ENCODE assay signal across 16 mouse cellular contexts in the genomic region with DNA sequence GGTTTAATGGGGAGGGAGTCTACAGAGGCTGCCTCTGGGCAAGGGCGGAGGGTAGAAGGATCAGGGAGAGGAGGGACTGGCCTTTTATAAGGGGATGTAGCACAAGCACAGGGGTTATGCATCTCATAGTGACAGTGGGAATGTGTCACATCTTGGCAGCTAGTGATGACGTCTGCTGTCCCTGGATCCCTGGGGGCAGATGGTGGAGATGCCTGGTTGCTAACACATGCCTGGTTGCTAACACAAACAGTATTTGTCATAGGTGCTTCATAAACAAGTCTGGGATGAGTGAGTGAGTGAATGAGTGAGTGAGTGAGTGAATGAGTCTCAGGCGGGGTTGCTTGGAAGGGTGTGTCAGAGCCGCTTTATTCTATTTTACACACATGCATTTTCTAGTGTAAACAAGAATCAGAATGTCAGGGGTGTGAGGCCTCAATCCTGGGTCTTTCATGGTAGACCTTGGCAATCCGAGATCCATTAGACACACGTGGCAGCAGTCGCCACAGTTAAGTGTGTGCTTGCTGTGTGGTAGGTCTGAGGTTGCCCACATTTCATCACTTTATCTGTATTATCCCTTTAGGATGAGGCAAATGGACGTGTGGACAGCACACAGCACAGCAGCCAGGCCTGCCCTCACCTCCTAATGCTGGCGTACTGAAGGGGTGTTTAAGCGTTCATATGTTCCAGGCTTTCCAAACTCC.
DNase-seq lines count a peak whose midpoint lies in the region; ATAC-seq and TF ChIP-seq lines count a peak whose summit lies in the region.
"Had no signal": no experiment of that assay in that cellular context is flagged by ENCODE, and none has a peak within 500 bp of the region (broad histone marks: within the 10 kb centered on the region; RNA-seq: fewer than 3 reads in every experiment).

No protein-coding gene starts in this region.

- no peak overlapping the region for H3K4me2 ChIP-seq in hindbrain, embryonic 16.5 days (ENCODE audit: low read length)
- H3K4me2 ChIP-seq: limb, embryonic 15.5 days; lung, embryonic 15.5 days had no signal

- DNase-seq in hindbrain, embryonic 10.5 days (ENCODE audit: low spot score) = no peak
- DNase-seq in ES-E14 (ENCODE audit: low read depth, low spot score) = no peak
- peak; percentile 27 for DNase-seq in cerebellum, adult 8-10 months
- no peak for DNase-seq in limb, embryonic 10.5 days (ENCODE audit: low spot score)
- no peak for DNase-seq in thymus, postnatal 4 days
- DNase-seq: embryo, embryonic 11 days; gastrocnemius, postnatal 25 days; kidney, adult 11 months had no signal

- 0 out of 2 replicates have a peak overlapping the region, but pooled peaks have one; percentile 53 for H3K27ac ChIP-seq in hindbrain, embryonic 10.5 days
- H3K27ac ChIP-seq in hindbrain, embryonic 16.5 days (ENCODE audit: low read depth, low read length) = no peak overlapping the region; the same call in 1 of the 2 replicates
- peak overlapping the region; percentile 93 for H3K27ac ChIP-seq in ES-E14 (ENCODE audit: insufficient read depth, low read depth, low read length, poor library complexity, severe bottlenecking)
- H3K27ac ChIP-seq in limb, embryonic 10.5 days = 0 out of 2 replicates have a peak overlapping the region, but pooled peaks have one; percentile 30
- H3K27ac ChIP-seq: layer of hippocampus, adult 2 months; limb, embryonic 15.5 days; lung, embryonic 15.5 days; stomach, postnatal 0 days had no signal

- no peak overlapping the region for H3K9ac ChIP-seq in hindbrain, embryonic 16.5 days (ENCODE audit: low read depth, low read length)
- no peak overlapping the region for H3K9ac ChIP-seq in ES-E14 (ENCODE audit: insufficient read depth, low read depth, low read length, poor library complexity, severe bottlenecking)
- H3K9ac ChIP-seq: limb, embryonic 15.5 days; lung, embryonic 15.5 days had no signal

- no peaks in the 10 kb centered on the region for H3K36me3 ChIP-seq in hindbrain, embryonic 10.5 days
- no peaks in the 10 kb centered on the region for H3K36me3 ChIP-seq in hindbrain, embryonic 16.5 days (ENCODE audit: control insufficient read depth, insufficient read depth, low read length)
- H3K36me3 ChIP-seq in ES-E14 (ENCODE audit: control insufficient read depth, insufficient read depth, low read length, poor library complexity, severe bottlenecking) = peaks cover 9% of the 10 kb centered on the region; the same call in 1 of the 2 replicates
- no peaks in the 10 kb centered on the region for H3K36me3 ChIP-seq in limb, embryonic 10.5 days
- H3K36me3 ChIP-seq: limb, embryonic 15.5 days; lung, embryonic 15.5 days had no signal

- 75% methylated on average over 10 of the region's 10 CpGs for WGBS in hindbrain, embryonic 10.5 days
- 70% methylated on average over 10 of the region's 10 CpGs for WGBS in hindbrain, embryonic 16.5 days
- 72% methylated on average over 10 of the region's 10 CpGs for WGBS in limb, embryonic 10.5 days

- no peak overlapping the region for H3K4me3 ChIP-seq in hindbrain, embryonic 10.5 days
- H3K4me3 ChIP-seq in hindbrain, embryonic 16.5 days (ENCODE audit: low read length) = no peak overlapping the region
- no peak overlapping the region for H3K4me3 ChIP-seq in ES-E14 (ENCODE audit: insufficient read depth in 1 of 2, low read depth in 1 of 2, low read length in 2 of 2, poor library complexity in 1 of 2, severe bottlenecking in 1 of 2)
- H3K4me3 ChIP-seq in limb, embryonic 10.5 days = no peak overlapping the region
- H3K4me3 ChIP-seq: layer of hippocampus, adult 2 months; limb, embryonic 15.5 days; lung, embryonic 15.5 days had no signal

- peaks cover 18% of the 10 kb centered on the region for H3K4me1 ChIP-seq in hindbrain, embryonic 10.5 days (replicated peaks)
- H3K4me1 ChIP-seq in hindbrain, embryonic 16.5 days (ENCODE audit: control insufficient read depth, insufficient read depth, low read depth, low read length) = peaks cover 8% of the 10 kb centered on the region
- H3K4me1 ChIP-seq in ES-E14 (ENCODE audit: control insufficient read depth in 2 of 2, insufficient read depth in 2 of 2, low read length in 2 of 2, poor library complexity in 1 of 2) = peaks cover 2 to 18% of the 10 kb centered on the region in 2 experiments; a peak in 2 of 4 replicates
- H3K4me1 ChIP-seq in limb, embryonic 10.5 days = peaks cover 11% of the 10 kb centered on the region; the same call in 1 of the 2 replicates
- H3K4me1 ChIP-seq: limb, embryonic 15.5 days; lung, embryonic 15.5 days had no signal

- H3K9me3 ChIP-seq in hindbrain, embryonic 10.5 days = no peaks in the 10 kb centered on the region
- no peaks in the 10 kb centered on the region for H3K9me3 ChIP-seq in hindbrain, embryonic 16.5 days (ENCODE audit: control insufficient read depth, low read length)
- H3K9me3 ChIP-seq in ES-E14 (ENCODE audit: control insufficient read depth, insufficient read depth, low read depth, low read length) = peaks cover 2% of the 10 kb centered on the region; the same call in 1 of the 2 replicates
- H3K9me3 ChIP-seq in limb, embryonic 10.5 days (replicated peaks) = no peaks in the 10 kb centered on the region
- H3K9me3 ChIP-seq: limb, embryonic 15.5 days; lung, embryonic 15.5 days had no signal

- no peaks in the 10 kb centered on the region for H3K27me3 ChIP-seq in hindbrain, embryonic 10.5 days (ENCODE audit: insufficient read depth, poor library complexity, severe bottlenecking)
- no peaks in the 10 kb centered on the region for H3K27me3 ChIP-seq in hindbrain, embryonic 16.5 days (replicated peaks; ENCODE audit: control insufficient read depth, insufficient read depth, low read length)
- no peaks in the 10 kb centered on the region for H3K27me3 ChIP-seq in limb, embryonic 10.5 days (ENCODE audit: low read depth, poor library complexity, severe bottlenecking)
- H3K27me3 ChIP-seq: CH12.LX; limb, embryonic 15.5 days; lung, embryonic 15.5 days had no signal

- in situ Hi-C loops in ES-E14 (cut with MboI; ENCODE audit: low sequenced_read_pairs in 2 of 2, unreplicated experiment in 2 of 2) = no loop called here

- ATAC-seq in hindbrain, embryonic 16.5 days = no peak
- no peak for ATAC-seq in monocyte, adult 5-6 weeks (replicated peaks; ENCODE audit: insufficient number of reproducible peaks, low FRiP score, low TSS enrichment, poor library complexity, severe bottlenecking)
- ATAC-seq in activated CD4-positive, CD25-positive, alpha-beta regulatory T cell, adult 4 months = no peak

TF ChIP-seq in ES-E14, 5 proteins besides CTCF, POLR2A, EP300 and RAD21:
- TF ChIP-seq MAFK (IDR thresholded peaks at IDR 0.05; ENCODE audit: insufficient read depth, low read depth, low read length) (no peak), CHD2 (IDR thresholded peaks at IDR 0.05; ENCODE audit: low read depth, low read length) (no peak), ZNF384 (IDR thresholded peaks at IDR 0.05; ENCODE audit: low read depth, low read length) (no peak), HCFC1 (IDR thresholded peaks at IDR 0.05; ENCODE audit: borderline replicate concordance, insufficient read depth, low read length) (no peak), ZC3H11A (IDR thresholded peaks at IDR 0.05; ENCODE audit: borderline replicate concordance, low read depth, low read length) (no peak)
